ENCODE assay signal across 8 mouse cellular contexts in the genomic region with DNA sequence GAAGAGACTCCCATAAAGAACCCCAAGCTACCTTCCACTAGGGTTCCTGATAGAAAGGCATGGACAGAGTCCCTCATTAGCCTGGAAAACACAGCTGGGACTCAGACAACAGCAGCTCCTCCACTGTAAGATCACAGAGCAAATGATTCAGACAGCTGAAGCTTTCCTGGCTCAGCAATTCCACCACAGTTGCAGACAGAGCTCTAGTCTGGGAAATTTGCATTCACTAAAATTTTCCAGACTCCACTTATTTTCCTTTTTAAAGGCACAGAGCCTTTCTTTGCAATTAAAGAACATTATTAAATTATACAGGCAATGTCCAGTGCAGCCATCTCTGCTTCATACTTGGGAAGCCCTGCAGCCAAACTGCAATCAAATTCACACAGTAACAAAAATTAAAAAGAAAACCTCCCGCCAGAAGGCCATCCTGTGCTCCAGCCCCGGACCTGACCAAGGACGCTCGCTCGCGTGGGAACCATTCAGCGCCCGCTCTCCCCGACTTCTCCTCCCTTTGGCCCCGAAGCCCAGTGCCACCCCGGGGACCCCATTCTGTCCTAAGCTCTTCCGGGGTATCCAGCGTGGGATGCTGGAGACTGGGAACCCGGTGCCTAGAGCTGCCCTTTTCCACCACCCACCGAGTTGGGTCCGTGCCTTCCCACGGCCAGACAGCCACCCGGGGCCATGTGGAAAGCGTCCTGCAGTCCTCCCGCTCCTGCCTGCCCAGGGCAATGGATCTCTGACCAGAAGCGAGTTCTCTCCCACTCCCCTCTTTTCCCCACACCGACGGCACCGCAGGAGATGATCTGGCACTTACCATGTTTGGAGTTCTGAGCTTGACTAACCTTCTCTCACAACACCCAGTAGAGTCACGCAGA. TPM values are rescaled to one million over a fixed set of nuclear protein-coding genes. Genes with fewer than 3 reads are reported as not detected.
DNase-seq lines count a peak whose midpoint lies in the region; ATAC-seq and TF ChIP-seq lines count a peak whose summit lies in the region.
"Not testable (repeated sequence)": the region's sequence is repeated elsewhere in the genome, so short reads cannot be mapped to it uniquely, and the experiment has no call there.

No protein-coding gene starts in this region.

- peak overlapping the region; percentile 41; the same call in 1 of the 2 replicates for H3K9ac ChIP-seq in forebrain, embryonic 15.5 days (replicated peaks)
- peak overlapping the region; percentile 48; the same call in 1 of the 2 replicates for H3K9ac ChIP-seq in kidney, embryonic 16.5 days (replicated peaks; ENCODE audit: low read length)
- H3K9ac ChIP-seq in liver, embryonic 12.5 days = peak overlapping the region; percentile 44; the same call in 1 of the 2 replicates
- peak overlapping the region; percentile 32; the same call in 1 of the 2 replicates for H3K9ac ChIP-seq in midbrain, embryonic 15.5 days
- not testable (repeated sequence) for H3K9ac ChIP-seq in stomach, embryonic 15.5 days

- H3K27me3 ChIP-seq in G1E (ENCODE audit: insufficient read depth, low read length); forebrain, embryonic 15.5 days; kidney, embryonic 16.5 days (ENCODE audit: insufficient read depth, low read length); liver, embryonic 12.5 days (replicated peaks); midbrain, embryonic 15.5 days (replicated peaks); stomach, embryonic 15.5 days (replicated peaks): not testable (repeated sequence)

- ATAC-seq in G1E (ENCODE audit: extremely low read depth, insufficient number of reproducible peaks, low FRiP score, poor library complexity, severe bottlenecking); forebrain, embryonic 15.5 days (replicated peaks); kidney, embryonic 16.5 days (ENCODE audit: low FRiP score, low TSS enrichment); liver, embryonic 12.5 days; midbrain, embryonic 15.5 days (replicated peaks); stomach, embryonic 15.5 days (ENCODE audit: insufficient read depth, low FRiP score, low read depth): not testable (repeated sequence)

- intact Hi-C loops in heart, postnatal 10 days (cut with DNase I) = not testable (repeated sequence)

- WGBS in forebrain, embryonic 15.5 days = 2% methylated on average over 25 of the region's 25 CpGs
- WGBS in kidney, embryonic 16.5 days = 4% methylated on average over 23 of the region's 25 CpGs
- WGBS in liver, embryonic 12.5 days (ENCODE audit: insufficient replicate concordance) = 3% methylated on average over 25 of the region's 25 CpGs
- WGBS in midbrain, embryonic 15.5 days = 2% methylated on average over 25 of the region's 25 CpGs
- WGBS in stomach, embryonic 15.5 days = 4% methylated on average over 25 of the region's 25 CpGs

- peak overlapping the region; percentile 68 for H3K4me3 ChIP-seq in G1E (ENCODE audit: low read depth, low read length)
- peak overlapping the region; percentile 49 for H3K4me3 ChIP-seq in forebrain, embryonic 15.5 days
- peak overlapping the region; percentile 50 for H3K4me3 ChIP-seq in kidney, embryonic 16.5 days (ENCODE audit: low read length)
- peak overlapping the region; percentile 54 for H3K4me3 ChIP-seq in liver, embryonic 12.5 days
- H3K4me3 ChIP-seq in midbrain, embryonic 15.5 days = peak overlapping the region; percentile 48
- peak overlapping the region; percentile 52 for H3K4me3 ChIP-seq in stomach, embryonic 15.5 days (replicated peaks)

- not testable (repeated sequence) for H3K27ac ChIP-seq in forebrain, embryonic 15.5 days (replicated peaks); kidney, embryonic 16.5 days (ENCODE audit: low read length); liver, embryonic 12.5 days; midbrain, embryonic 15.5 days; stomach, embryonic 15.5 days

- peak overlapping the region; percentile 43 for H3K4me2 ChIP-seq in forebrain, embryonic 15.5 days (replicated peaks)
- H3K4me2 ChIP-seq in kidney, embryonic 16.5 days (replicated peaks; ENCODE audit: low read depth, low read length) = peak overlapping the region; percentile 38
- H3K4me2 ChIP-seq in liver, embryonic 12.5 days = peak overlapping the region; percentile 55
- H3K4me2 ChIP-seq in midbrain, embryonic 15.5 days = peak overlapping the region; percentile 46
- peak overlapping the region; percentile 37 for H3K4me2 ChIP-seq in stomach, embryonic 15.5 days

- not testable (repeated sequence) for H3K4me1 ChIP-seq in G1E (ENCODE audit: insufficient read depth, low read depth, low read length); forebrain, embryonic 15.5 days; kidney, embryonic 16.5 days (ENCODE audit: insufficient read depth, low read length); liver, embryonic 12.5 days; midbrain, embryonic 15.5 days; stomach, embryonic 15.5 days

- H3K9me3 ChIP-seq in G1E (replicated peaks); forebrain, embryonic 15.5 days; kidney, embryonic 16.5 days (ENCODE audit: low read length); liver, embryonic 12.5 days (replicated peaks); midbrain, embryonic 15.5 days; stomach, embryonic 15.5 days: not testable (repeated sequence)

- not testable (repeated sequence) for TF ChIP-seq CTCF in G1E (IDR thresholded peaks at IDR 0.05; ENCODE audit: low read depth, low read length)

- not testable (repeated sequence) for DNase-seq in G1E (ENCODE audit: low spot score)
- DNase-seq in cerebellum, postnatal 10 days = peak; percentile 34 to 40
- peak; percentile 47 to 53 for DNase-seq in heart, postnatal 10 days

- not testable (repeated sequence) for H3K36me3 ChIP-seq in G1E (replicated peaks); forebrain, embryonic 15.5 days; kidney, embryonic 16.5 days (ENCODE audit: insufficient read depth, low read length); liver, embryonic 12.5 days; midbrain, embryonic 15.5 days (replicated peaks); stomach, embryonic 15.5 days

RNA-seq across cellular contexts. Expression of gene Gm14399, which starts 0.5 kb away (rescaled TPM):
- total RNA-seq in G1E (2014; fragmentation: Nextera tagmentation) = 17.5 and 38.8 TPM in 2 replicates
- total RNA-seq in G1E (2017) = 12.4 and 14.2 TPM in 2 replicates
- 0.17 and 0.25 TPM in 2 replicates for polyA plus RNA-seq in G1E (2012)
- polyA plus RNA-seq in forebrain, embryonic 15.5 days (2015; fragmentation: Nextera tagmentation; extraction: Ambion mirVana) = 3.2 and 5.2 TPM in 2 replicates
- total RNA-seq in heart, postnatal 10 days (2021) = 1 to 10 TPM; 7.1 to 9.0 TPM
- polyA plus RNA-seq in kidney, embryonic 16.5 days (2015; fragmentation: Nextera tagmentation; extraction: Ambion mirVana) = 7.3 and 10.7 TPM in 2 replicates
- 2.0 and 3.4 TPM in 2 replicates for polyA plus RNA-seq in liver, embryonic 12.5 days (2016; fragmentation: Nextera tagmentation; extraction: Ambion mirVana)
- polyA plus RNA-seq in midbrain, embryonic 15.5 days (2015; fragmentation: Nextera tagmentation; extraction: Ambion mirVana) = 6.0 and 7.3 TPM in 2 replicates
- polyA plus RNA-seq in stomach, embryonic 15.5 days (2015; fragmentation: Nextera tagmentation; extraction: Ambion mirVana) = 4.4 and 5.4 TPM in 2 replicates

RNA-seq across cellular contexts. Expression of gene Gm14443, which starts 34.3 kb away (rescaled TPM):
- total RNA-seq in G1E (2014; fragmentation: Nextera tagmentation) = 17.8 and 19.7 TPM in 2 replicates
- 15.8 and 19.7 TPM in 2 replicates for total RNA-seq in G1E (2017)
- 0.13 TPM in 2 replicates for polyA plus RNA-seq in G1E (2012)
- 1.3 and 1.5 TPM in 2 replicates for polyA plus RNA-seq in forebrain, embryonic 15.5 days (2015; fragmentation: Nextera tagmentation; extraction: Ambion mirVana)
- total RNA-seq in heart, postnatal 10 days (2021) = under 1 TPM; 0.50 to 0.62 TPM
- polyA plus RNA-seq in kidney, embryonic 16.5 days (2015; fragmentation: Nextera tagmentation; extraction: Ambion mirVana) = 0.63 and 1.2 TPM in 2 replicates
- 0.12 and 0.20 TPM in 2 replicates for polyA plus RNA-seq in liver, embryonic 12.5 days (2016; fragmentation: Nextera tagmentation; extraction: Ambion mirVana)
- polyA plus RNA-seq in midbrain, embryonic 15.5 days (2015; fragmentation: Nextera tagmentation; extraction: Ambion mirVana) = 1.0 and 1.5 TPM in 2 replicates
- polyA plus RNA-seq in stomach, embryonic 15.5 days (2015; fragmentation: Nextera tagmentation; extraction: Ambion mirVana) = 0.65 and 1.1 TPM in 2 replicates
